Mouse (Mus musculus) R1 (cell line): ENCODE data around the gene Zfp213.

Experiments used
- DNase-seq: peaks from one replicate; pipeline ENCODE4 v3.0.0-alpha.2; 2018; ENCODE audit warnings: low read depth, low spot score

Zfp213 gene

GRCm38 (mm10) chr17:23574130-23574529 lies 10.1 kb upstream of the Zfp213 start:
- DNase-seq, result peak; percentile 71

GRCm38 (mm10) chr17:23572059-23572458 lies 8.0 kb upstream of the Zfp213 start:
- peak; percentile 46 for DNase-seq

GRCm38 (mm10) chr17:23571084-23571483 lies 7.0 kb upstream of the Zfp213 start:
- DNase-seq, result peak; percentile 47

- DNase-seq, result peak; percentile 75
These were observed 6.0 kb upstream of the Zfp213 start for GRCm38 (mm10) chr17:23570017-23570416.

GRCm38 (mm10) chr17:23568370-23568769 lies 4.3 kb upstream of the Zfp213 start:
- peak; percentile 81 for DNase-seq

- peak; percentile 51 for DNase-seq
These were observed 2.7 kb upstream of the Zfp213 start for GRCm38 (mm10) chr17:23566787-23567186.

- no peak for DNase-seq
These were observed 304 bp upstream of the Zfp213 start for GRCm38 (mm10) chr17:23564368-23564715.

- peak; percentile 84 for DNase-seq
These were observed 4.3 kb downstream of the Zfp213 start for GRCm38 (mm10) chr17:23559767-23560166.

GRCm38 (mm10) chr17:23555243-23555916 lies 8.7 kb downstream of the Zfp213 start:
- DNase-seq, result no peak

- no peak for DNase-seq
These were observed 9.7 kb downstream of the Zfp213 start for GRCm38 (mm10) chr17:23554321-23554720.

GRCm38 (mm10) chr17:23553634-23554120 lies 10.4 kb downstream of the Zfp213 start:
- no peak for DNase-seq

GRCm38 (mm10) chr17:23552896-23553633 lies 11.0 kb downstream of the Zfp213 start:
- no peak for DNase-seq

GRCm38 (mm10) chr17:23551963-23552362 lies 12.1 kb downstream of the Zfp213 start:
- no peak for DNase-seq

GRCm38 (mm10) chr17:23551416-23551815 lies 12.6 kb downstream of the Zfp213 start:
- DNase-seq, result no peak

GRCm38 (mm10) chr17:23550856-23551255 lies 13.2 kb downstream of the Zfp213 start:
- DNase-seq, result no peak

- peak; percentile 95 for DNase-seq
These were observed 13.7 kb downstream of the Zfp213 start for GRCm38 (mm10) chr17:23550188-23550791.

- DNase-seq, result no peak
These were observed 14.6 kb downstream of the Zfp213 start for GRCm38 (mm10) chr17:23549441-23549840.

GRCm38 (mm10) chr17:23548615-23549014 lies 15.4 kb downstream of the Zfp213 start:
- peak; percentile 94 for DNase-seq

GRCm38 (mm10) chr17:23547681-23548443 lies 16.2 kb downstream of the Zfp213 start:
- DNase-seq, result no peak

GRCm38 (mm10) chr17:23546702-23547505 lies 17.1 kb downstream of the Zfp213 start:
- peak; percentile 91 for DNase-seq

- peak; percentile 94 for DNase-seq
These were observed 17.7 kb downstream of the Zfp213 start for GRCm38 (mm10) chr17:23546333-23546701.
